Mouse (Mus musculus): ENCODE measurements around the gene Hsdl1.

GRCm38 (mm10) chr8:119606224-119606623 is 31.2 kb upstream of the Hsdl1 start:
- TF ChIP-seq CTCF (IDR thresholded peaks at IDR 0.05; ENCODE audit: control insufficient read depth, insufficient read depth, insufficient replicate concordance, low read depth, low read length) = no peak
- no peak for TF ChIP-seq POLR2A (IDR thresholded peaks at IDR 0.05; ENCODE audit: control insufficient read depth, low read depth, low read length)

Measured in testis, adult 2 months (tissue).